Mouse (Mus musculus): Measurements from ENCODE around the gene 1700037H04Rik. TPM values are rescaled to one million over a fixed set of nuclear protein-coding genes. Genes with fewer than 3 reads are reported as not detected.

The 1700037H04Rik gene
- polyA plus RNA-seq, 1 experiment = 98.0 TPM

- Histone ChIP-seq H3ac (ENCODE audit: control insufficient read depth, insufficient read length, low read depth) (no peak overlapping the region), H3K79me3 (ENCODE audit: low read depth) (peaks cover 1% of the 10 kb centered on the region), H3K27me3 (ENCODE audit: control insufficient read depth, insufficient read depth, insufficient read length) (no peaks in the 10 kb centered on the region), H3K79me2 (ENCODE audit: control insufficient read depth, insufficient read depth) (no peaks in the 10 kb centered on the region), H3K36me3 (ENCODE audit: control insufficient read depth, insufficient read depth) (peaks cover 56% of the 10 kb centered on the region), H3K4me3 (ENCODE audit: insufficient read depth, poor library complexity, severe bottlenecking) (no peak overlapping the region)
- TF ChIP-seq MYOD1 (IDR thresholded peaks at IDR 0.05; ENCODE audit: control insufficient read depth, insufficient read length, low read depth) = no peak
- TF ChIP-seq MAX (IDR thresholded peaks at IDR 0.05) = no peak
- no peak for TF ChIP-seq FOSL1 (IDR thresholded peaks at IDR 0.05; ENCODE audit: insufficient read depth, low read length, poor library complexity, severe bottlenecking)
- TF ChIP-seq USF1 (IDR thresholded peaks at IDR 0.05; ENCODE audit: low read depth) = no peak
- TF ChIP-seq CTCF (IDR thresholded peaks at IDR 0.05; ENCODE audit: control insufficient read depth, insufficient read depth, insufficient read length) = no peak
- TF ChIP-seq MYOG (IDR thresholded peaks at IDR 0.05; ENCODE audit: control insufficient read depth, extremely low read depth, insufficient read length) = no peak
- no peak for TF ChIP-seq CEBPB (IDR thresholded peaks at IDR 0.05; ENCODE audit: low read depth)
These were observed 14.3 kb downstream of the 1700037H04Rik start for GRCm38 (mm10) chr2:131145536-131145935.

- no peak overlapping the region for H3K4me3 ChIP-seq (ENCODE audit: insufficient read depth, poor library complexity, severe bottlenecking)
- no peaks in the 10 kb centered on the region for H3K79me2 ChIP-seq (ENCODE audit: control insufficient read depth, insufficient read depth)
- no peak for TF ChIP-seq FOSL1 (IDR thresholded peaks at IDR 0.05; ENCODE audit: insufficient read depth, low read length, poor library complexity, severe bottlenecking)
- TF ChIP-seq USF1 (IDR thresholded peaks at IDR 0.05; ENCODE audit: low read depth) = no peak
- TF ChIP-seq CEBPB (IDR thresholded peaks at IDR 0.05; ENCODE audit: low read depth) = no peak
- no peak for TF ChIP-seq MAX (IDR thresholded peaks at IDR 0.05)
- no peak for TF ChIP-seq MYOG (IDR thresholded peaks at IDR 0.05; ENCODE audit: control insufficient read depth, extremely low read depth, insufficient read length)
- no peak for TF ChIP-seq MYOD1 (IDR thresholded peaks at IDR 0.05; ENCODE audit: control insufficient read depth, insufficient read length, low read depth)
- no peak for TF ChIP-seq CTCF (IDR thresholded peaks at IDR 0.05; ENCODE audit: control insufficient read depth, insufficient read depth, insufficient read length)
- peaks cover 52% of the 10 kb centered on the region for H3K36me3 ChIP-seq (ENCODE audit: control insufficient read depth, insufficient read depth)
- H3ac ChIP-seq (ENCODE audit: control insufficient read depth, insufficient read length, low read depth) = no peak overlapping the region
- peaks cover under 1% of the 10 kb centered on the region for H3K79me3 ChIP-seq (ENCODE audit: low read depth)
- no peaks in the 10 kb centered on the region for H3K27me3 ChIP-seq (ENCODE audit: control insufficient read depth, insufficient read depth, insufficient read length)
These were observed 14.8 kb downstream of the 1700037H04Rik start for GRCm38 (mm10) chr2:131145121-131145520.

- H3K27me3 ChIP-seq (ENCODE audit: control insufficient read depth, insufficient read depth, insufficient read length) = no peaks in the 10 kb centered on the region
- H3ac ChIP-seq (ENCODE audit: control insufficient read depth, insufficient read length, low read depth) = no peak overlapping the region
- no peaks in the 10 kb centered on the region for H3K79me3 ChIP-seq (ENCODE audit: low read depth)
- no peaks in the 10 kb centered on the region for H3K79me2 ChIP-seq (ENCODE audit: control insufficient read depth, insufficient read depth)
- TF ChIP-seq CTCF (IDR thresholded peaks at IDR 0.05; ENCODE audit: control insufficient read depth, insufficient read depth, insufficient read length) (no peak), CEBPB (IDR thresholded peaks at IDR 0.05; ENCODE audit: low read depth) (no peak), USF1 (IDR thresholded peaks at IDR 0.05; ENCODE audit: low read depth) (no peak), MAX (IDR thresholded peaks at IDR 0.05) (no peak), FOSL1 (IDR thresholded peaks at IDR 0.05; ENCODE audit: insufficient read depth, low read length, poor library complexity, severe bottlenecking) (no peak), MYOG (IDR thresholded peaks at IDR 0.05; ENCODE audit: control insufficient read depth, extremely low read depth, insufficient read length) (no peak), MYOD1 (IDR thresholded peaks at IDR 0.05; ENCODE audit: control insufficient read depth, insufficient read length, low read depth) (no peak)
- H3K4me3 ChIP-seq (ENCODE audit: insufficient read depth, poor library complexity, severe bottlenecking) = no peak overlapping the region
- H3K36me3 ChIP-seq (ENCODE audit: control insufficient read depth, insufficient read depth) = peaks cover 34% of the 10 kb centered on the region
These were observed 16.7 kb downstream of the 1700037H04Rik start for GRCm38 (mm10) chr2:131143007-131143780.

DNA sequence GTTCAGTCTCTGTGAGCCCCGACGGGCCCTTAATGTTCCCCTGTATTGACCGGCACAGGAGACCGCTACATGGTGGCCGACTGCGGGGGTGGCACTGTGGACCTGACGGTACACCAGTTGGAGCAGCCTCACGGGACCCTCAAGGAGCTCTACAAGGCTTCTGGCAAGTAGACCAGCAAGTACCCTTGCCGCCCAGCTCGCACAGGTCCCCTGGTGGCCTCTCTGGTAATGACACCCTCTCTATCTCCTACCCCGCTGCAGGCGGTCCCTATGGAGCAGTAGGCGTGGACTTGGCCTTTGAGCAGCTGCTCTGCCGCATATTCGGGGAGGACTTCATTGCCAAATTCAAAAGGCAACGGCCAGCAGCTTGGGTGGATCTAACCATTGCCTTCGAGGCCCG is 17.3 kb downstream of the 1700037H04Rik start:
- Histone ChIP-seq H3K27me3 (ENCODE audit: control insufficient read depth, insufficient read depth, insufficient read length) (no peaks in the 10 kb centered on the region), H3K36me3 (ENCODE audit: control insufficient read depth, insufficient read depth) (peaks cover 32% of the 10 kb centered on the region), H3K79me2 (ENCODE audit: control insufficient read depth, insufficient read depth) (no peaks in the 10 kb centered on the region), H3ac (ENCODE audit: control insufficient read depth, insufficient read length, low read depth) (no peak overlapping the region), H3K79me3 (ENCODE audit: low read depth) (no peaks in the 10 kb centered on the region), H3K4me3 (ENCODE audit: insufficient read depth, poor library complexity, severe bottlenecking) (no peak overlapping the region)
- no peak for TF ChIP-seq USF1 (IDR thresholded peaks at IDR 0.05; ENCODE audit: low read depth)
- TF ChIP-seq CTCF (IDR thresholded peaks at IDR 0.05; ENCODE audit: control insufficient read depth, insufficient read depth, insufficient read length) = peak; percentile 31

GRCm38 (mm10) chr2:131141336-131141986 is 18.4 kb downstream of the 1700037H04Rik start:
- no peak for TF ChIP-seq MYOD1 (IDR thresholded peaks at IDR 0.05; ENCODE audit: control insufficient read depth, insufficient read length, low read depth)
- no peak for TF ChIP-seq USF1 (IDR thresholded peaks at IDR 0.05; ENCODE audit: low read depth)
- no peak for TF ChIP-seq CTCF (IDR thresholded peaks at IDR 0.05; ENCODE audit: control insufficient read depth, insufficient read depth, insufficient read length)
- Histone ChIP-seq H3K27me3 (ENCODE audit: control insufficient read depth, insufficient read depth, insufficient read length) (no peaks in the 10 kb centered on the region), H3K79me3 (ENCODE audit: low read depth) (no peaks in the 10 kb centered on the region), H3K4me3 (ENCODE audit: insufficient read depth, poor library complexity, severe bottlenecking) (no peak overlapping the region), H3K36me3 (ENCODE audit: control insufficient read depth, insufficient read depth) (peaks cover 21% of the 10 kb centered on the region), H3ac (ENCODE audit: control insufficient read depth, insufficient read length, low read depth) (no peak overlapping the region), H3K79me2 (ENCODE audit: control insufficient read depth, insufficient read depth) (no peaks in the 10 kb centered on the region)

- Histone ChIP-seq H3K36me3 (ENCODE audit: control insufficient read depth, insufficient read depth) (peaks cover 11% of the 10 kb centered on the region), H3K4me3 (ENCODE audit: insufficient read depth, poor library complexity, severe bottlenecking) (no peak overlapping the region), H3K79me2 (ENCODE audit: control insufficient read depth, insufficient read depth) (no peaks in the 10 kb centered on the region), H3K27me3 (ENCODE audit: control insufficient read depth, insufficient read depth, insufficient read length) (no peaks in the 10 kb centered on the region), H3K79me3 (ENCODE audit: low read depth) (no peaks in the 10 kb centered on the region), H3ac (ENCODE audit: control insufficient read depth, insufficient read length, low read depth) (no peak overlapping the region)
- TF ChIP-seq USF1 (IDR thresholded peaks at IDR 0.05; ENCODE audit: low read depth) = no peak
- no peak for TF ChIP-seq MAX (IDR thresholded peaks at IDR 0.05)
- TF ChIP-seq MYOG (IDR thresholded peaks at IDR 0.05; ENCODE audit: control insufficient read depth, extremely low read depth, insufficient read length) = no peak
- no peak for TF ChIP-seq CTCF (IDR thresholded peaks at IDR 0.05; ENCODE audit: control insufficient read depth, insufficient read depth, insufficient read length)
- TF ChIP-seq FOSL1 (IDR thresholded peaks at IDR 0.05; ENCODE audit: insufficient read depth, low read length, poor library complexity, severe bottlenecking) = no peak
- no peak for TF ChIP-seq MYOD1 (IDR thresholded peaks at IDR 0.05; ENCODE audit: control insufficient read depth, insufficient read length, low read depth)
- TF ChIP-seq CEBPB (IDR thresholded peaks at IDR 0.05; ENCODE audit: low read depth) = no peak
These were observed 19.4 kb downstream of the 1700037H04Rik start for GRCm38 (mm10) chr2:131140533-131140905.
